Mouse (Mus musculus) kidney, adult 2 months (tissue): ENCODE data around the gene C130050O18Rik. TPM values are rescaled to one million over a fixed set of nuclear protein-coding genes. Genes with fewer than 3 reads are reported as not detected.

Experiments
- DNase-seq: peaks from one replicate; pipeline ENCODE4 v3.0.0; 2021
- H3K27ac ChIP-seq: fragments of 200-500 bp; 2 replicates; pipeline ENCODE4 v1.5.1; 2012; ENCODE audit warnings: low read depth, low read length, control low read depth, inconsistent platforms; ENCODE audit not compliant: insufficient read depth
- H3K27me3 ChIP-seq: fragments of 200-500 bp; replicated peaks from 2 replicates; pipeline ENCODE4 v1.6.1; 2012; ENCODE audit warnings: mild to moderate bottlenecking, moderate library complexity, low read length, inconsistent platforms; ENCODE audit not compliant: control insufficient read depth, insufficient read depth
- H3K36me3 ChIP-seq: fragments of 200-500 bp; 2 replicates; pipeline ENCODE4 v1.6.1; 2012; ENCODE audit warnings: mild to moderate bottlenecking, moderate library complexity, low read length, inconsistent platforms; ENCODE audit not compliant: control insufficient read depth, insufficient read depth
- H3K4me1 ChIP-seq: fragments of 200-500 bp; 2 replicates; pipeline ENCODE4 v1.6.1; 2011; ENCODE audit warnings: low read length; ENCODE audit not compliant: control insufficient read depth, insufficient read depth
- H3K4me3 ChIP-seq: fragments of 200-500 bp; 2 replicates; pipeline ENCODE4 v1.5.1; 2011; ENCODE audit warnings: mild to moderate bottlenecking, low read depth, low read length, control low read depth; ENCODE audit not compliant: insufficient read depth
- CTCF ChIP-seq: fragments of 200-500 bp; conservative IDR thresholded peaks from 2 replicates; pipeline ENCODE4 v1.5.1; 2011; ENCODE audit warnings: low read depth, mild to moderate bottlenecking, control low read depth, low read length, moderate library complexity, mixed read lengths; ENCODE audit not compliant: insufficient read depth, insufficient read length
- POLR2A ChIP-seq: fragments of 200-500 bp; IDR thresholded peaks from one replicate; pipeline ENCODE4 v1.6.1; 2011; ENCODE audit warnings: low read depth, low read length, control low read depth
- WGBS: fragments of 180-500 bp; shearing (Covaris S2); methylation state at CpG from one replicate; pipeline ENCODE4 v1.1.7; 2018; 5-methylcytosine and 5-hydroxymethylcytosine counted together
- polyA plus RNA-seq: library from polyadenylated mRNA; depleted of rRNA; stranded (reverse); fragments of >200 nt; gene quantifications from 2 replicates; pipeline ENCODE4 v1.2.3, GENCODE M21; 2012; rRNA removed

C130050O18Rik gene
- 3.0 and 4.3 TPM in 2 replicates for polyA plus RNA-seq

- TF ChIP-seq POLR2A (no peak), CTCF (no peak)
- Histone ChIP-seq H3K27ac (peak within 1 kb of the TSS; percentile 36), H3K36me3 (no peaks in the 10 kb centered on the region), H3K4me1 (0 out of 2 replicates have a peak, but pooled peaks cover 4% of the 10 kb centered on the region), H3K27me3 (no peaks in the 10 kb centered on the region), H3K4me3 (no peak within 1 kb of the TSS)
- WGBS, result 81% methylated on average over 6 of the region's 6 CpGs
- no peak for DNase-seq
Measured at GRCm38 (mm10) chr5:139404801-139405401, at the start of gene C130050O18Rik. C130050O18Rik (plus strand) TSS chr5:139405280.

GRCm38 (mm10) chr5:139358653-139359052 lies 46.4 kb upstream of the C130050O18Rik start:
- WGBS, result 66% methylated on average over 2 of the region's 2 CpGs
- TF ChIP-seq CTCF (peak; percentile 81), POLR2A (no peak)
- H3K4me3 ChIP-seq, result no peak overlapping the region
- no peaks in the 10 kb centered on the region for H3K36me3 ChIP-seq
- H3K4me1 ChIP-seq, result no peaks in the 10 kb centered on the region
- H3K27ac ChIP-seq, result no peak overlapping the region
- peak; percentile 75 for DNase-seq
- no peaks in the 10 kb centered on the region for H3K27me3 ChIP-seq

- 80% methylated on average over 5 of the region's 5 CpGs for WGBS
- no peak for DNase-seq
Measured at GRCm38 (mm10) chr5:139359244-139359643, 45.8 kb upstream of the C130050O18Rik start.

GRCm38 (mm10) chr5:139363858-139364257 lies 41.2 kb upstream of the C130050O18Rik start:
- no peak overlapping the region for H3K27ac ChIP-seq
- H3K4me3 ChIP-seq, result no peak overlapping the region
- peaks cover 19% of the 10 kb centered on the region for H3K4me1 ChIP-seq
- peak; percentile 12 for DNase-seq
- no peaks in the 10 kb centered on the region for H3K27me3 ChIP-seq
- TF ChIP-seq CTCF (no peak), POLR2A (no peak)
- 46% methylated on average over 7 of the region's 7 CpGs for WGBS
- no peaks in the 10 kb centered on the region for H3K36me3 ChIP-seq

More at GRCm38 (mm10) chr5:139359244-139359643, 45.8 kb upstream of the C130050O18Rik start:
- H3K27me3 ChIP-seq, result no peaks in the 10 kb centered on the region
- H3K4me3 ChIP-seq, result no peak overlapping the region
- H3K27ac ChIP-seq, result no peak overlapping the region
- H3K4me1 ChIP-seq, result no peaks in the 10 kb centered on the region; the same call in 1 of the 2 replicates
- TF ChIP-seq CTCF (no peak), POLR2A (no peak)
- no peaks in the 10 kb centered on the region for H3K36me3 ChIP-seq

GRCm38 (mm10) chr5:139364260-139364910 lies 40.7 kb upstream of the C130050O18Rik start:
- peaks cover 22% of the 10 kb centered on the region for H3K4me1 ChIP-seq
- TF ChIP-seq CTCF, result peak; percentile 99
- TF ChIP-seq POLR2A, result no peak
- peak overlapping the region; percentile 60 for H3K27ac ChIP-seq
- no peak overlapping the region for H3K4me3 ChIP-seq
- H3K27me3 ChIP-seq, result no peaks in the 10 kb centered on the region
- peak; percentile 95 for DNase-seq
- WGBS, result 8% methylated on average over 12 of the region's 12 CpGs
- H3K36me3 ChIP-seq, result no peaks in the 10 kb centered on the region

GRCm38 (mm10) chr5:139364911-139365571 lies 40.0 kb upstream of the C130050O18Rik start:
- H3K4me3 ChIP-seq, result no peak overlapping the region
- WGBS, result 11% methylated on average over 5 of the region's 5 CpGs
- DNase-seq, result peak; percentile 21
- peaks cover 28% of the 10 kb centered on the region for H3K4me1 ChIP-seq
- H3K27me3 ChIP-seq, result no peaks in the 10 kb centered on the region
- peak overlapping the region; percentile 60 for H3K27ac ChIP-seq
- no peaks in the 10 kb centered on the region for H3K36me3 ChIP-seq
- TF ChIP-seq CTCF, result no peak
- no peak for TF ChIP-seq POLR2A

- Histone ChIP-seq H3K4me3 (no peak overlapping the region), H3K27me3 (no peaks in the 10 kb centered on the region), H3K4me1 (peaks cover 35% of the 10 kb centered on the region), H3K36me3 (no peaks in the 10 kb centered on the region), H3K27ac (no peak overlapping the region)
- TF ChIP-seq POLR2A (no peak), CTCF (no peak)
- DNase-seq, result peak; percentile 34
- 81% methylated on average over 1 of the region's 1 CpGs for WGBS
Measured at GRCm38 (mm10) chr5:139365827-139366226, 39.3 kb upstream of the C130050O18Rik start.
